Mouse (Mus musculus) cerebellum, adult 2 months (tissue): ENCODE results near the gene Slc25a29. TPM values are rescaled to one million over a fixed set of nuclear protein-coding genes. Genes with fewer than 3 reads are reported as not detected.
"Not testable (repeated sequence)": the region's sequence is repeated elsewhere in the genome, so short reads cannot be mapped to it uniquely, and the experiment has no call there.

Source experiments
- DNase-seq, 2 experiments: peaks; one replicate each; pipeline ENCODE4 v3.0.0; 2021
- H3K27ac ChIP-seq: fragments of 200-500 bp; 2 replicates; pipeline ENCODE4 v1.5.1; 2012; ENCODE audit warnings: low read length, control low read depth, inconsistent platforms; ENCODE audit not compliant: insufficient read depth
- H3K27me3 ChIP-seq: fragments of 200-500 bp; 2 replicates; pipeline ENCODE4 v1.6.1; 2012; ENCODE audit warnings: inconsistent platforms, mild to moderate bottlenecking, low read length, moderate library complexity; ENCODE audit not compliant: control insufficient read depth, insufficient read depth
- H3K4me1 ChIP-seq: fragments of 200-500 bp; 2 replicates; pipeline ENCODE4 v1.6.1; 2011; ENCODE audit warnings: low read length; ENCODE audit not compliant: control insufficient read depth, insufficient read depth
- H3K4me3 ChIP-seq: fragments of 200-500 bp; replicated peaks from 2 replicates; pipeline ENCODE3; 2011; ENCODE audit warnings: mild to moderate bottlenecking, low read depth, low read length, control low read depth; ENCODE audit not compliant: insufficient read depth
- CTCF ChIP-seq: fragments of 200-500 bp; IDR thresholded peaks from 2 replicates; pipeline ENCODE4 v1.5.1; 2011; ENCODE audit warnings: low read depth, mild to moderate bottlenecking, control low read depth, low read length, moderate library complexity, borderline replicate concordance; ENCODE audit not compliant: insufficient read depth
- POLR2A ChIP-seq: fragments of 200-500 bp; IDR thresholded peaks from 2 replicates; pipeline ENCODE4 v1.6.1; 2011; ENCODE audit warnings: low read length, control low read depth, borderline replicate concordance; ENCODE audit not compliant: insufficient read depth
- WGBS: fragments of 180-500 bp; shearing (Covaris S2); methylation state at CpG from one replicate; pipeline ENCODE4 v1.1.7; 2018; 5-methylcytosine and 5-hydroxymethylcytosine counted together
- polyA plus RNA-seq: library from polyadenylated mRNA; depleted of rRNA; stranded (reverse); fragments of >200 nt; gene quantifications from 2 replicates; pipeline ENCODE4 v1.2.3, GENCODE M21; 2012

The Slc25a29 gene
- polyA plus RNA-seq, 1 experiment, result 42.4 TPM

DNA sequence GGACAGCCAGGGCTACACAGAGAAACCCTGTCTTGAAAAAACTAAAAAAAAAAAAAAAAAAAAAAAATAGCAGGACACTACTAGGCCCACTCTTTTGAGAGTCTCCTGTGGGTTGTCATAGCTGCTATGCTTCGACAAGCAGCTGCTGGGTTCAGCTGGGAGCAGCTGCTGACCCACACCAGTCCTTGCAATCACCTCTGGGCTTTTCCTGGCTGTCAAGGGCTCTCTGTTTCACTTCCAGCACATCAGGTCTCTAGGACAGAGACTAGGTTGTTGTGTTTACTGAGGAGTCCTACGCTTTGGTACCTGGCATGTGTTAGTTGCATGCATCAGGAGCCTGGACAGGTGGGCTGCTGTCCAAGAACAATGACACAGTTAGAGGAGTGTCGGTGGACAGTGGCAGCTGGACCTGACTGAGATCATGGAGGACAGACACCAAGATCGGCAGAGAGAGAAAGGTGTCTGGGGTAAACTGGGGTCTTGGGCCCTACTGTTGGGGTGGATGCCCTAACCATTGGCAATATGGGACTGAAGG is 13.9 kb upstream of the Slc25a29 start:
- no peaks in the 10 kb centered on the region; the same call in 1 of the 2 replicates for H3K4me1 ChIP-seq
- no peak overlapping the region for H3K4me3 ChIP-seq
- WGBS, result 58% methylated on average over 4 of the region's 4 CpGs
- DNase-seq, result no peak
- H3K27me3 ChIP-seq, result no peaks in the 10 kb centered on the region
- H3K27ac ChIP-seq, result no peak overlapping the region
- TF ChIP-seq CTCF (no peak), POLR2A (no peak)

DNA sequence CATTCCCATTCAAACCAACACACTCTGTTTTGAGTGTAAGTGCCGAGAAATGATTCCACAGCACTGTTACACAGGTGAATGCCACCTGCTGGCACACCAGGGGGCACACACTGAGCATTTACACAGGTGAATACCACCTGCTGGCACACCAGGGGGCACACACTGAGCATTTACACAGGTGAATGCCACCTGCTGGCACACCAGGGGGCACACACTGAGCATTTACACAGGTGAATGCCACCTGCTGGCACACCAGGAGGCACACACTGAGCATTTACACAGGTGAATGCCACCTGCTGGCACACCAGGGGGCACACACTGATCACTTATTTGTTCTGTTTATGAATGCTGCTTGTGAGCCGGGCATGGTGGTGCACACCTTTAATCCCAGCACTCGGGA is 12.3 kb upstream of the Slc25a29 start:
- H3K4me1 ChIP-seq, H3K27me3 ChIP-seq, H3K4me3 ChIP-seq, DNase-seq, H3K27ac ChIP-seq: not testable (repeated sequence)
- WGBS, result 88% methylated on average over 3 of the region's 3 CpGs

DNA sequence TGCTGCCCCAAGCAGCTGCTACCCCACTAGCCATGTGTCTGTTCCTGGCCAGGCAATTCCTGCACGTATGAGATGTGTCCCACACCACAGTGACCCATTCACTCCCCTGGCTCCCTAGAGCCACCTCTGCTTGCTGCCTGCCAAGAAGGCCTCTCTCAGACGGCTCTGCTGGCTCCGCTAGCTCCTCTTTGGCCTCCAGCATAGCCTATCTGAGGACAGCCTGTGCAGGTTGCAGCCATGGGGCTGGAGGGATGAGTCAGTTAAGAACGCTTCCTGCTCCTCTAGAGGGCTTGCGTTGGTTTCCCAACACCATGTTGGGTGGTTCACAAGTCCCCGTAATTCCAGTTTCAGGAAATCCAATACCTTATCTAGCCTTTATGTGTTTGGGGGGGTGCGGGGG is 7.0 kb upstream of the Slc25a29 start:
- Histone ChIP-seq H3K4me1 (peaks cover 3% of the 10 kb centered on the region; the same call in 1 of the 2 replicates), H3K4me3 (no peak overlapping the region), H3K27me3 (no peaks in the 10 kb centered on the region), H3K27ac (no peak overlapping the region)
- DNase-seq, result no peak
- no peak for TF ChIP-seq POLR2A
- no peak for TF ChIP-seq CTCF
- WGBS, result 76% methylated on average over 7 of the region's 7 CpGs

DNA sequence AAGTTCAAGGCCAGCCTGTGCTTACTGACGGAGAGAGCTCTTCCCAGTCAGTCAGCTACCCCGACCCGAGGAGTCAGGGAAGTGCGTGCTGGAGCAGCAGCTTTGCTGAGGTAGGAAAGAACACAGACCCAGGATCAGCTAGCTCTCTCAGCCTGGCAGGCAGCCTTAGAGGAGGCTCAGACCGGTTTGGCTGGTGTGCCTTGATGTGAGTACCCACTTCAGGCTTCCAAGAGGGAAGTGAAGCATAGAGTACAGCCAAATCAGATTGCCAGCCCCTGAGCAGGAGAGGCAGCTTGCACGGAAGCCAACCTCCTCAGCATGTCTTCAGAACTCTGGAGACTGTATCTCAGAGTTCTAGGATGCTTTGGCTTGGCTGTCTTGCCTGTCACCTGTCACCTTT is 5.5 kb upstream of the Slc25a29 start:
- Histone ChIP-seq H3K27ac (no peak overlapping the region), H3K4me1 (peaks cover 14% of the 10 kb centered on the region), H3K27me3 (no peaks in the 10 kb centered on the region), H3K4me3 (no peak overlapping the region)
- TF ChIP-seq POLR2A, result no peak
- TF ChIP-seq CTCF, result no peak
- WGBS, result 27% methylated on average over 6 of the region's 6 CpGs
- DNase-seq, result no peak

DNA sequence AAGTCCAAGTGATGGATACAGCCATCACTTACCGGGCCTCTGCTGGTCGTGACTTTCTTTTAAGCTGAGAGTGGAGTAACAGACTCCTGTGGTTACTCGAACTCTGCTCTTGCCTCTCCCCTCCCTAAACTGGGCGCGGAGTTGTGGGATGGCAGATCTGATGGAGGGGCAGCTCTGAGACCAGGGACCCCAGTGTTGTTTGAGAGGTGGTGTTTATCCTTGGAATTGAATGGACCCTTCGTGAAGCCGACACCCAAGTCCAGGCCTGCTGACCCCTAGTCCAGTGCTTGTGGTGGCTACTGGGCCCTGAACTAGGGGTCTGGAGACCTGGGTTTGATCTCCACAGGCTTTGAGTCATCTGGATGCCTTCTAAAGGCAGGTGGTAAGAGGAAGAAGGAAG is 1.0 kb upstream of the Slc25a29 start:
- DNase-seq, result no peak
- peaks cover 31% of the 10 kb centered on the region for H3K4me1 ChIP-seq
- TF ChIP-seq CTCF (no peak), POLR2A (no peak)
- 40% methylated on average over 7 of the region's 7 CpGs for WGBS
- H3K27ac ChIP-seq, result peak overlapping the region; percentile 30; the same call in 1 of the 2 replicates
- no peaks in the 10 kb centered on the region for H3K27me3 ChIP-seq
- H3K4me3 ChIP-seq, result peak overlapping the region; percentile 81

DNA sequence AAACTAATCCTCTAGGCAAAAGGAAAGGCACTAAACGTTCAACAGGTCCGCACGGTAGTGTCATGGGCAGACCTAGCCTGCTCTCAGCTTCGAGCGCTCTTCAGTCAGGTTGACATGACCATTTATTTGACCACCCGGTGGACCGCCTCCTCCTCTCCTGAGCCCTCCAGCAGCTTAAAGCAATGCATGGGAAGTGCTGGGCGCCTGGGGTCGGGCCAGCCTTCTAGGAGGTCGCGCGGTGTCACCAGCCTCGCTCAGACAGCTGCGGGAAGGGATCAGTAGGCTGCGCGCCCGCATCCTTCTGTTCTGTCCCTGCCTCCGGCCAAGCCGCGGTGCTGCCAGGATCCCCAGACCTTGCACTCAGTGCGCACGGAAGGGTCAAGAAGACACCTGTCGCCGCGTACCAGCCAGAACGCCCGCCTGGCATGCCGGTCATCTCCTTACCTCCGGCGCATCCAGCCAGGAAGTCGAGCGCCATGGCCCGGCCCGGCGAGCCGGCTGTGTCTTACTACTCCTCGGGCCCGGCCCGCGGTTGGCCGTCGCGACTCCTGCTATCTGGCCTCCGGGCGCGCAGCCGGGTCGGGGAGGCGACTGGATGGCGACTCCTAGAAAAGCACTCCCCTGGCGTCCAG is 359 bp downstream of the Slc25a29 start:
- DNase-seq, result no peak
- Histone ChIP-seq H3K4me3 (peak overlapping the region; percentile 87), H3K4me1 (peaks cover 39% of the 10 kb centered on the region), H3K27ac (peak overlapping the region; percentile 93), H3K27me3 (no peaks in the 10 kb centered on the region)
- WGBS, result 1% methylated on average over 51 of the region's 51 CpGs
- TF ChIP-seq CTCF (no peak), POLR2A (no peak; the same call in 1 of the 2 replicates)

DNA sequence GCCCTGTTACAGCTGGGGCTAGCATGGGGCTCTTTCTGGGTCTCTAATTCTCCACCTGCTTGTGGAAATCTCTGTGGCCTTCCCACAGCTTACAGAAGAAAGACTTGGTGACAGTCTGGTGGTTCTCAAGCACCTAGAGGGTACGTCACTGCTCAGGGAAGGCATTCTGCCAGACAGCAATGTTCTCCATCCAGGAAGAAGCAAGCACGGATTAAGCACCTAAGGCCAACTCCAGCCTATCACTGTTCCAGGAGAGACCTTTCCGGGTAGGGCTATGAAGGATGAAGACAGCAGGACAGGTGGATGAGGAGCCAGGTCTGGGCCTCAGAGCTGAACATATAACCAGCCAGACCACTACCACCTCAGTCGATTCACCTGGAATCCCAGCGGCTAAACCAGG is 897 bp downstream of the Slc25a29 start:
- peak overlapping the region; percentile 87 for H3K4me3 ChIP-seq
- H3K4me1 ChIP-seq, result peaks cover 41% of the 10 kb centered on the region
- no peak for TF ChIP-seq POLR2A
- TF ChIP-seq CTCF, result no peak
- WGBS, result 6% methylated on average over 5 of the region's 5 CpGs
- H3K27ac ChIP-seq, result peak overlapping the region; percentile 93
- DNase-seq, result peak; percentile 52 to 64
- no peaks in the 10 kb centered on the region for H3K27me3 ChIP-seq

DNA sequence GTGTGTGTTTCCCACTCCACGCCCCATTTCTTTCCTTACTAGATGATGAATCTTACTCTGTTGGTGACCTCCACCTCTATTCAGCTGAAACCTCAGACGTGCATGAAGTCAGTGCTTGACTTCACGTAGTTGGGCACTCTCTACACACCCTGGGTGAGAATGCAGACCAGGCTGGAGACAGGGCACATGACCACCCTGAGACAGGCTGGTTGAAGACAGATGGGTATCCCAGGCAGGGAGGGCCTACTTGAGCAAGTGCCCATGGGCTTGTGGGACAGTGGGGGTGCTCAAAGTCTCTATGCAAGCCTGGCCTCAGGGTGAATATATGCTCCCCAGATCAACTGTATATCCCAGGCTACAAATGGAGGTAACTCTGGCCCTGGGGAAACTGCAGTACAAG is 1.3 kb downstream of the Slc25a29 start:
- Histone ChIP-seq H3K27me3 (no peaks in the 10 kb centered on the region), H3K4me3 (peak overlapping the region; percentile 87), H3K4me1 (peaks cover 41% of the 10 kb centered on the region), H3K27ac (peak overlapping the region; percentile 93)
- no peak for DNase-seq
- 37% methylated on average over 3 of the region's 3 CpGs for WGBS
- no peak for TF ChIP-seq POLR2A
- no peak for TF ChIP-seq CTCF

DNA sequence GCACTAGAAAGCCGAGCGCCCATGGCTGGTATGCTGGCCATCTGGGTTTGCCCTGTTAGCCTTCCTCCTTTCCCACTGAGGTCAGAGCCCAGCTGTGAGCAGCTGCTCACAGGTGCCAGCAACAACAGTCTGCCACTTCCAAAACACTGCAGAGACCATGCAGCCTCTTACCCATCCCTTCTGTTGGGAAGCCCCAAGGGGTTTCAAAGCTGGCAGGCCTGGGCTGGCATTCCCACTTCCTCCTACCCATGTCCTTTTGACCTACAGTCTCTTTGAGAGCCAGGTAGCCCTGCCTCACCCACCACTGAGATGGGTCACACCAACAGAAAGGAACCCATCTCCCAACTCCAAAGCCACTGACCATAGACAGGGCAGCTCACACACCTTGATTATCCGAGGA is 2.3 kb downstream of the Slc25a29 start:
- Histone ChIP-seq H3K4me3 (peak overlapping the region; percentile 87), H3K27me3 (no peaks in the 10 kb centered on the region), H3K4me1 (peaks cover 38% of the 10 kb centered on the region), H3K27ac (peak overlapping the region; percentile 93)
- 23% methylated on average over 3 of the region's 3 CpGs for WGBS
- DNase-seq, result no peak
- TF ChIP-seq CTCF (no peak), POLR2A (no peak)
